Mouse (Mus musculus): Measurements from ENCODE around the gene Taar7b. TPM values are rescaled to one million over a fixed set of nuclear protein-coding genes. Genes with fewer than 3 reads are reported as not detected.

Taar7b gene
- polyA plus RNA-seq, 1 experiment: not detected

DNA sequence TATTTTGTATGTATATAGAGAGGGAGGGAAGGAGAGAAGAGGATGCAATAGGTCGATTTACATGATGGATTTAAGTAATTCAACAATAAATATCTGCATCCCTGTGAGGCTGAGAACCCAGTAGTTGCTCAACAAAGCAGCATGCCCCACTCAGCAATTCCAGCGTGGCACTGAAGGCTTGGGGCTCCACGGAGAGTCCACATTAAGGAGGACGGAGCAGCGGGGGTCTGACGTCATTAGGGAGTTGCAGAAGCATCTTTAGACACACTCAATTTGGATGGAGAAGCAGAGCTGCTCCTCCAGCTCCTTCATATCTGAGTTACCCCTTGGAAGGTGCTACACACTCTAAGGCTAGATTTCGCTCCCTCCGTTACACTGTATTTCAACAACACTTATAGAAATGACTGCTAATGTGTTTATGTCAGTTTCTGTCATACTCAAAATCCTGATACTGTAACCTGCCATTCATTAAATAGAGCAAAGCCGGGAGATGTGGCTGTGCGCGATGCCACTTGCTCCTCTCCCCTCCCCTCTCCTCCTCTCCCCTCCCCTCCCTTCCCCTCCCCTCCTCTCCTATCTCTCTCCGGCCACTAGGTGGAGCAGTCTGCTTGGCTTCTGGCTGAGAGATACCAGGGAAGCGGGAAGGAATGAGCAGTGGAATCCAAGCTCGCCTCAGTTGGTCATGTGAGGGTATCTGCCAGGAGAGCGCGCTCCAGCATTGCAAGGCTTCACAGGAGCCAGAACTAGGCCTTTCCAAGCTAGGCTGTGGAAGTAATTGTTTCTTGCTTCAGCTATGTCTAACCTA lies 20.6 kb upstream of the Taar7b start:
- H3K27ac ChIP-seq (ENCODE audit: insufficient read depth, low read depth, low read length): no peak overlapping the region
- no peaks in the 10 kb centered on the region for H3K4me1 ChIP-seq (ENCODE audit: control insufficient read depth, insufficient read depth, low read length)
- TF ChIP-seq CTCF (IDR thresholded peaks at IDR 0.05; ENCODE audit: insufficient read depth, low read depth, low read length) (peak; percentile 56), POLR2A (IDR thresholded peaks at IDR 0.05; ENCODE audit: insufficient read depth, low read depth, low read length) (no peak)
- H3K4me3 ChIP-seq (ENCODE audit: insufficient read depth, low read depth, low read length): no peak overlapping the region
- WGBS: 37% methylated on average over 16 of the region's 16 CpGs

GRCm38 (mm10) chr10:23985546-23985945 lies 14.2 kb upstream of the Taar7b start, which contains the start of gene Taar6:
Gene Taar6, minus strand, starts transcription at chr10:23985646.
- TF ChIP-seq CTCF (IDR thresholded peaks at IDR 0.05; ENCODE audit: insufficient read depth, low read depth, low read length): no peak
- no peak for TF ChIP-seq POLR2A (IDR thresholded peaks at IDR 0.05; ENCODE audit: insufficient read depth, low read depth, low read length)
- Histone ChIP-seq H3K4me3 (ENCODE audit: insufficient read depth, low read depth, low read length) (no peak within 1 kb of the TSS), H3K4me1 (ENCODE audit: control insufficient read depth, insufficient read depth, low read length) (no peaks in the 10 kb centered on the region), H3K27ac (ENCODE audit: insufficient read depth, low read depth, low read length) (no peak within 1 kb of the TSS)
- WGBS: 84% methylated on average over 8 of the region's 8 CpGs

- 75% methylated on average over 5 of the region's 5 CpGs for WGBS
- no peak overlapping the region for H3K4me3 ChIP-seq (ENCODE audit: insufficient read depth, low read depth, low read length)
- TF ChIP-seq CTCF (IDR thresholded peaks at IDR 0.05; ENCODE audit: insufficient read depth, low read depth, low read length): no peak
- TF ChIP-seq POLR2A (IDR thresholded peaks at IDR 0.05; ENCODE audit: insufficient read depth, low read depth, low read length): no peak
- no peaks in the 10 kb centered on the region for H3K4me1 ChIP-seq (ENCODE audit: control insufficient read depth, insufficient read depth, low read length)
- H3K27ac ChIP-seq (ENCODE audit: insufficient read depth, low read depth, low read length): no peak overlapping the region
These were observed 13.3 kb upstream of the Taar7b start for GRCm38 (mm10) chr10:23986419-23986818.

DNA sequence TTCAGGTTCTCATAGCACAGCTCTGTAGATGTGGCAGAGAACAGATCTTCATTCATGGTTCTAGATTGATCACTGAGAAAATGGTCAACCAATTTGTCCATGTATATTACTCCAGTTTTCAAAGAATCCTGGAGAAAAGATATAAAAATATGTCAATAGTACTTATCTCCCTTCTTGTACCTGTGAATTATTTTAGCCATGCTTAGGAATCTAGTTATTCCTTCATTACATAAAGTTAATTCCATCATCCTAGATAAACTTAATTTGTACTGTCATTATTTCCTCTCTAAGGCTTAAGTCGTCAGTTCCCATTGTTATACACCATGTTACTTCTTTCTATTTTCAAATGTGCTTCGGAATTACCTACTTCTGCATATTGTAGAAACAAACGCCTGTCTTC lies 6.4 kb upstream of the Taar7b start, which contains the start of gene Taar7a:
TSS of gene Taar7a (minus strand) at position 101 of the 400 bp plus-strand sequence.
- Histone ChIP-seq H3K27ac (ENCODE audit: insufficient read depth, low read depth, low read length) (no peak within 1 kb of the TSS), H3K4me3 (ENCODE audit: insufficient read depth, low read depth, low read length) (no peak within 1 kb of the TSS), H3K4me1 (ENCODE audit: control insufficient read depth, insufficient read depth, low read length) (no peaks in the 10 kb centered on the region)
- WGBS: 80% methylated on average over 3 of the region's 3 CpGs
- no peak for TF ChIP-seq POLR2A (IDR thresholded peaks at IDR 0.05; ENCODE audit: insufficient read depth, low read depth, low read length)

DNA sequence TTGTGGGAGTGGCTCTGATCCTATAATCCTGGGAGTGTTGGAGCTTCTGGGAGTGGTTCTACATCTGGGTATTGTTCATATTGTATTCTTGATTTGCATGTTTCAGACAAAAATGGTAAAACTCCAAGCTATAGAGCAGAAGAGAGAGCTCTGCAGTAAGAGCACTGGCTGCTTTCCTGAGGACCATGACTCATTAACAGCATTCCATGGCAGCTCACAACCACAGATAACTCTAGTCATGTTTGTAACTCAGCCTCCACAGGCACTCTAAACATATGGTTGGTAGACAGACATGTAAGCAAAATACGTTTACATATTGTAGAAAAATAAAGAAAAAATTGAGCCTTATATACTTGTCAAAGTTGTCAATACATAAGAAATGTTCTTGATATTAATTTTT lies 6.7 kb downstream of the Taar7b start:
- no peak for TF ChIP-seq POLR2A (IDR thresholded peaks at IDR 0.05; ENCODE audit: insufficient read depth, low read depth, low read length)
- TF ChIP-seq CTCF (IDR thresholded peaks at IDR 0.05; ENCODE audit: insufficient read depth, low read depth, low read length): no peak
- WGBS: 76% methylated on average over 1 of the region's 1 CpGs
- no peaks in the 10 kb centered on the region for H3K4me1 ChIP-seq (ENCODE audit: control insufficient read depth, insufficient read depth, low read length)
- no peak overlapping the region for H3K27ac ChIP-seq (ENCODE audit: insufficient read depth, low read depth, low read length)
- H3K4me3 ChIP-seq (ENCODE audit: insufficient read depth, low read depth, low read length): no peak overlapping the region

- TF ChIP-seq POLR2A (IDR thresholded peaks at IDR 0.05; ENCODE audit: insufficient read depth, low read depth, low read length): no peak
- TF ChIP-seq CTCF (IDR thresholded peaks at IDR 0.05; ENCODE audit: insufficient read depth, low read depth, low read length): no peak
- H3K4me3 ChIP-seq (ENCODE audit: insufficient read depth, low read depth, low read length): no peak overlapping the region
- H3K4me1 ChIP-seq (ENCODE audit: control insufficient read depth, insufficient read depth, low read length): no peaks in the 10 kb centered on the region
- 35% methylated on average over 2 of the region's 2 CpGs for WGBS
- no peak overlapping the region for H3K27ac ChIP-seq (ENCODE audit: insufficient read depth, low read depth, low read length)
These were observed 7.3 kb downstream of the Taar7b start for GRCm38 (mm10) chr10:24007034-24007433.

GRCm38 (mm10) chr10:24008143-24008542 lies 8.4 kb downstream of the Taar7b start:
- WGBS: 95% methylated on average over 1 of the region's 1 CpGs
- no peak overlapping the region for H3K4me3 ChIP-seq (ENCODE audit: insufficient read depth, low read depth, low read length)
- no peaks in the 10 kb centered on the region for H3K4me1 ChIP-seq (ENCODE audit: control insufficient read depth, insufficient read depth, low read length)
- H3K27ac ChIP-seq (ENCODE audit: insufficient read depth, low read depth, low read length): no peak overlapping the region
- TF ChIP-seq CTCF (IDR thresholded peaks at IDR 0.05; ENCODE audit: insufficient read depth, low read depth, low read length) (no peak), POLR2A (IDR thresholded peaks at IDR 0.05; ENCODE audit: insufficient read depth, low read depth, low read length) (no peak)

- Histone ChIP-seq H3K4me1 (ENCODE audit: control insufficient read depth, insufficient read depth, low read length) (no peaks in the 10 kb centered on the region), H3K27ac (ENCODE audit: insufficient read depth, low read depth, low read length) (no peak within 1 kb of the TSS), H3K4me3 (ENCODE audit: insufficient read depth, low read depth, low read length) (no peak within 1 kb of the TSS)
- no peak for TF ChIP-seq POLR2A (IDR thresholded peaks at IDR 0.05; ENCODE audit: insufficient read depth, low read depth, low read length)
- no peak for TF ChIP-seq CTCF (IDR thresholded peaks at IDR 0.05; ENCODE audit: insufficient read depth, low read depth, low read length)
These were observed 27.2 kb downstream of the Taar7b start, which contains the start of gene Taar7d for GRCm38 (mm10) chr10:24026922-24027321. Gene Taar7d, plus strand, starts transcription at chr10:24027222.

GRCm38 (mm10) chr10:24031347-24031746 lies 31.6 kb downstream of the Taar7b start:
- TF ChIP-seq CTCF (IDR thresholded peaks at IDR 0.05; ENCODE audit: insufficient read depth, low read depth, low read length) (no peak), POLR2A (IDR thresholded peaks at IDR 0.05; ENCODE audit: insufficient read depth, low read depth, low read length) (no peak)

More at GRCm38 (mm10) chr10:24031347-24031746, 31.6 kb downstream of the Taar7b start:
- H3K4me1 ChIP-seq (ENCODE audit: control insufficient read depth, insufficient read depth, low read length): no peaks in the 10 kb centered on the region
- no peak overlapping the region for H3K27ac ChIP-seq (ENCODE audit: insufficient read depth, low read depth, low read length)
- H3K4me3 ChIP-seq (ENCODE audit: insufficient read depth, low read depth, low read length): no peak overlapping the region

Data from olfactory bulb, adult 2 months (tissue).